Mouse (Mus musculus): ENCODE results near the gene Btbd6. TPM values are rescaled to one million over a fixed set of nuclear protein-coding genes. Genes with fewer than 3 reads are reported as not detected.

Btbd6 gene
- 29.5 and 33.9 TPM in 2 replicates for polyA plus RNA-seq (2012; rRNA removed)

DNA sequence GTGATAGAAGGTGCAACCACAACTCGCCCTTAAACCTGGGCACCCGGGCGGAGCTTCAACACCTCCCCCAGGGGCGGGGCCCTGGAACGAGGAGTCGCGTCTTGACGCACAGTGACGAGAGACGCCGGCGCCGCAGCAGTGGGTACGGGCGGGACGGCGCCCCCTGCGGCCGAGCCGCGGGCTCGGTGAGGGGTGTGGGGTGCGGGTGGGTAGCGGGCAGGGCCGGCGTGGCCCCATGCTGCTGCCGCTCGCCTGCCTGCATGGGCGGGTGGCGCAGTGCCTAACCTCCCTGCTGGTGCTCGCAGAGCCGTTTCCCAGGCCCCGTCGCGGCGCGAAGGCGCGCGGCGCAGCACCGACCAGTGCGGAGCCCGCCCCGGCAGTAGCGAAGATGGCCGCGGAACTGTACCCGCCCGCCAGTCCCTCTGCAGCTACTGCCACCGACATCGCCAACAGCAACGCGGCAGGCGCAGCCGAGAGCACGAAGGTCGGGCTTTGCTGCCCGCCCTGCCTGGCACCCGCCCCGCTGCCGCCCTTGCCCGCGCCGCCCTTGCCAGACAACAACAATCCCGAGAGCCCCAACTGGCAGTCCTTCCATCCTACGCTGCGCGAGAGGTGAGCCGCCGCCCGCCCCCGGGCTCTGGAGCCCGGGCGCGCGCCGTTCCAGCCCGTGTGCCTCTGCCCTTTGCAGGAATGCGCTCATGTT, at the start of gene Btbd6:
TSS of gene Btbd6 (plus strand) at position 112 of the 703 bp plus-strand sequence.
- peak; percentile 67 for DNase-seq (ENCODE audit: low read depth, low spot score)
- under 1% methylated on average over 80 of the region's 80 CpGs for WGBS

DNA sequence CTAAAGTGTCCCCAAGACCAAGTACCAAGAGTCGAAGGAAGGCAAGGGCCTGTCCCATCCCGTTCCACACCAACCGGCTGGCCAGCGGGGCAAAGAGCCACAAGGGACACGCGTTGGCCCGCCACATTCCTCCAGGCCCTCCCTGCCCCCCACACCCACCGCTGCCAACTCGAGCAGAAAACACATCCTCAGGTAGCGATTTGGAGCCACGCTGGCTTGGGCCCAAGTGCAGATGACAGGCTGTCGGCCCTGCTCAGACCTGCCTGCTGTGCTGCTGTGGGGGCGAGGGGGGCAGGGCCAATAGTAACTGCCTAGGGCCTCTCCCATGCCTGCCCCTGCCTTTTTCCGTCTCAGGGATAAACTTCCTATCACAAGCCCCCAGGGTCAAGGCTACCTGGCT, 49.0 kb upstream of the Btbd6 start:
- no peak for DNase-seq (ENCODE audit: low read depth, low spot score)

DNA sequence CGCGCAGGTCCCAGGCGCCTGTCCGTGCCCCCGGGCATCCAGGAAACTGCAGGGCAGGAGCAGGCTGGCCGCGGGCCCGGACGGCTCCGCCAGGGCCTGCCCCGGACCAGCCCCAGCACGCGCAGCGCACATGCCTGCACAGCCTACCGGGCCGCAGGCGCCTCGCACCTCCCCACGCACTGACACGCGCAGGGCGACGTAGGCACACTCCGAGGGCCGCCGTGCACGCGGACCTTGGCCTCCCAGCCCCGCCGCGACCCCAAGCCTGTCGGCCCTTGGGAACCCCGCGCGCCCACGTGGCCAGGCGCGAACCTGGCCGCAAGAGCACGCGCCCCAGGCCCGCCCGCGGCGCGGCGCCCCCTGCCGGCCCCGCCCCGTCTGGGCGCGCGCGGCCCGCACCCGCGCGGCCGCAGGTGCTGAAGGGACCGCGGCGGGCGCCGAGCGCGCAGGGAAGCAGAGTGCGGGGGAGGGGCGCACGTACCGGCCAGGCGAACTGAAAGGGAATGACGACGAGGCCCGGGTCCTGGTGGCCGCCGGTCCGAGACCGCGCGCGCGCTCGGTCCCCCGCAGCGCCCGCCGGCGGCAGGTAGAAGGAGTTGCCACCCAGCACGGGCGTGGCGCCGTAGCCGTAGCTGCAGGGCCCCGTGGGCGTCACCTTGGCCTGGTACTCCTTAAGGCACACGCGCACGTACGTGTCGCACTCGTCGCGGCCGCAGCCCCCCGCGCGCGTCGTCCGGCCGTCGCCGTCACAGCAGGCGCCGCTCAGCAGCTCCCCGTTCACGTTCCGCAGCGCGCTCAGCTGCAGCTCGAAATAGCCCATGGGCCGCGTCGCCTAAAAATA, 47.7 kb upstream of the Btbd6 start:
- no peak for DNase-seq (ENCODE audit: low read depth, low spot score)
- 2% methylated on average over 124 of the region's 124 CpGs for WGBS

More for the DNA sequence above, 49.0 kb upstream of the Btbd6 start:
- WGBS: 79% methylated on average over 14 of the region's 14 CpGs

DNA sequence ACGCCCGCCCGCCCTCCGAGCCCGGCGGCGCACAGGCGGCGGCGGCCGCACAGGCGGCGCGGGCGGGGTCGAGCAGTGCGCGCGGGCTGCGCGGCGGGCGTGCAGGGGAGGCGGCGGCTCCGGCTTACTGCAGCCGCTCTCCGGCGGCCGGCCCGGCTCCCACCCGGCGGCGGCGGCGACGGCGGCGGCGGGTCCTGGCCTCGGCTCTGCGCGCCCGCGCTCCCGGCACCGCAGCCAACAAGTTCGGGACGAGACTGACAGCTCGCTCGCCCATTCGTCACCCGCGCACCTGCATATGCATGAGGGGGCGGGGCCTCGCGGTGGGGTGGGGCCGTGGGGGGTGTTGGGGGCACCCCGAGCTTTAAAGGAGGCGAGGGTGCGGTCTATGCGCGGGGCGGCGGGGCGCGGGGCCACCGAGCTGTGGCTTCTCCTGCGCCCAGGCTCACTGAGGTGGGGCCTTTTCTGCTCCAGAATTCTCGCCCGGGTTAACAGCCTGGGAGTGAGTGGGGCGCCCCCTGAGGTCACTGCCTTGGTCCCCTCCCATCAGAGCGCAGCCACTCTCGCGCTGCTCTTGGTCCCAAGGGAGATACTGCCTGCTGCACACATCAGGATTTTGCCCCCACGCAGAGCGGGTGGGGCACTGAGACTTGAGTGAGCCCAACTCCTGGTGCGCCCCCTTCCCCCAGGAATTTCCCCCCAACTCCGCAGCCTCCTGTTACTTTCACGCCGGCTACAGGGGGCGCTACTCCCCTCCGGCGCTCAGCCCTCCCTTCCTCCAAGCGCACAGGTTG, 46.5 kb upstream of the Btbd6 start, which contains the start of gene Jag2:
TSS of gene Jag2 (minus strand) at position 215 of the 791 bp plus-strand sequence.
- whole genome bisulfite sequencing: 6% methylated on average over 85 of the region's 85 CpGs
- DNase-seq (ENCODE audit: low read depth, low spot score): no peak

DNA sequence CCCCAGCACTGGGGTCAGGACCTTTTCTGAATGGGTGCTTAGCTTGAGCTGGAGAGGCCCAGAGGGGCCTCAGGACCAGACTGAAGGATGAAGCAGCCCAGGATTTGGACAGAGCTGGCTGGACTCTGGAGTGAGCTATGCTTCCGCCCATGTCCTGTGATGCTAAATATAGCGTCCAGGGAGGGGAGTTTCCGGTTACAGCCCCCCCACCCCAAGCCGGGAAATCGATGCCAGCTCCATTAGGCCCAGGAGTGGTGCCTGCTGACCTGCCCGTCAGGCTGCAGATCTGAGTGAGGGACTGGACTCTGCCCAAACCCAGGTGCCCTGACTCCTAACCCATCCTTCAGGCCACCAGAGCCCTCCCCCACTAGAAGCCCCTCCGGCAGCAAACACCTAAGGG, 43.6 kb upstream of the Btbd6 start:
- 47% methylated on average over 7 of the region's 7 CpGs for WGBS

DNA sequence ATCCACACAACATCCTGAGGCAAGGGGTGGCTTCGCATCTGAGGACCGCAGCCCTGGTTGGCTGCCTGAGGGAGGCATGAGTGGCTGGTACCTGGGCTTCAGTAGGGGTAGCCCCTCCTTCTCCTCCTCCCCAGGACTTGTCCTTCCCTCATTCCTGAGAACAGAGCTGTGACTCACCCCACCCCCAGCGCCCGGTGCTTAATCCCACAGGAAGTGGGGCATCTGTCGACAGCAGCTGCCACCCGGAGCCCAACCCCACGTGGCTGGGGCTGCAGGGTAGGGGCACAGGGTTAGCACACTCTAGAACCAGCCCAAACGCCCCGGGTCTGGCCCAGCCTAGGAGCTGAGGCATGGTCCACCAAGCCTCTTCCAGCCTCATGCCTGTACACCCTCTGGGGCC, 38.4 kb upstream of the Btbd6 start:
- WGBS: 60% methylated on average over 9 of the region's 9 CpGs
- no peak for DNase-seq (ENCODE audit: low read depth, low spot score)

More for the DNA sequence above, 43.6 kb upstream of the Btbd6 start:
- no peak for DNase-seq (ENCODE audit: low read depth, low spot score)

DNA sequence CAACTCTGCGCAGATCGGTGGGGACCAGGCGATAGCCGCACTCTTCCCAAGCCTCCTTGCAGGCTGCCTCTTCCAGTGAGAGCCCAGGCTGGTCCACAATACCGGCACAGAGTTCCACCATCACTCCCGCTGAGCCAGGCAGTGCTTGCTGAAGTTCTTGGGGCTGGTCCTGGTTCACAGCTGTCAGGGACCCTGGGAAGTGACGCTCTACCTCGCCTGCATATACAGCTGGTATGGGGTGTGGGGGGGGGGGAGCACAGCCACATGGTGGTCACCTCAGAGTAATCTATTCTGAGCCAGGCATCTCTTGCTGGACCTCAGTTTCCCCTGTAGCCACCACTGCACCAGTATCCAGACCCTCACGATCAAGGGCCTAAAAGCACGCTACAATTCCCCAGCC, 37.9 kb upstream of the Btbd6 start:
- 88% methylated on average over 10 of the region's 10 CpGs for WGBS
- DNase-seq (ENCODE audit: low read depth, low spot score): no peak

DNA sequence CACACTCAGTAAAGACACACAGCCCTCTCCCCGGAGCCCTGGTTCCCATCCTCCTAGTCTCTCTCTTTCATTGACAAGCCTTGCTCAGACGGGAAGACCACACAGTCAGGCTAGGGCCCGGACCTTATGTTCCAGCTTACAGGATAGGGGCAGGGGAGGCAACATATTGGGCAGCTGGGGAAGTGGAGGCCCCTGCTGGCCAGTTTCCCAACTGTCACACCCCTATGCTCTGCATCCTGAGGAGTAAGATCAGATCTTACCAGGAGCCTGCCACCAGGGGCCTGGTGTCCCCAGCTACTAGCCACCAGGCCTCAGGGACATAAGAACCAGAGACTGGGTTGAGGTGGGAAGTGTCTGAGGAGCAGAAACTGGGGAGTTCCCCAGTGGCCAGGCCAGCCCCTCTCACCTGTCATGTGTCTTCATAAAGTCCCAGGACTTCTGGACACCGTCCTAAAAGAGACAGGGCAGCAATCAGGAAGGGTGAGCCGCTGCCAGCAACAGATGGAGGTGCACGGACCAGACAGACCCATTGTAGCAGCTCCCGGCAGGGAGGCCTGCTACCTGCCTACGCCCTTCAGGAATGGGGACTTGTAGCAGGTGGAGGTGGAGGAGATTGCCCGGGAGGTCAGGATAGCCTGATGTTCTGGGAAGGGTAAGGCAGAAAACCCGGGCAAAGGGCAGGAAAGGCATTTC, 37.3 kb upstream of the Btbd6 start:
- WGBS: 67% methylated on average over 10 of the region's 10 CpGs
- DNase-seq (ENCODE audit: low read depth, low spot score): no peak

DNA sequence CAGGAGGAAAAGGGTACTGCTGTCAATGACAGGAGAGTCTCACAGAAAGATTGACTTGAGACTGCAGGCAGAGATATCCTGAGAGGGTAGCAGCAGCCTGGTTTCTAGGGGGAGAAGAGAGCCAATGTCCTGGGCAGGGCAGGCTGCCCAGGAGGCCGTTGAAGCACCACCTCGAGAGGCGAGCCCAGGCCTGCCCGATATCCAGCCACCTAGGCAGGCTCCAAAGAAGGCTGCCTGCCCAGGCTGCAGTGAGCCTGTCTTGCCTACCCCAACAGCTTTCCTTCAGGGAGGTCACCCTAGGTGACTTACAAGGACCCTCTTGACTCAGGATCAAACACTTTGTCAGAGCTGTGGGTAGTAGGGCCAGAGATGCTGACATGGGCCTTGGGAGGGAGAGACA, 36.0 kb upstream of the Btbd6 start:
- 93% methylated on average over 4 of the region's 4 CpGs for WGBS

DNA sequence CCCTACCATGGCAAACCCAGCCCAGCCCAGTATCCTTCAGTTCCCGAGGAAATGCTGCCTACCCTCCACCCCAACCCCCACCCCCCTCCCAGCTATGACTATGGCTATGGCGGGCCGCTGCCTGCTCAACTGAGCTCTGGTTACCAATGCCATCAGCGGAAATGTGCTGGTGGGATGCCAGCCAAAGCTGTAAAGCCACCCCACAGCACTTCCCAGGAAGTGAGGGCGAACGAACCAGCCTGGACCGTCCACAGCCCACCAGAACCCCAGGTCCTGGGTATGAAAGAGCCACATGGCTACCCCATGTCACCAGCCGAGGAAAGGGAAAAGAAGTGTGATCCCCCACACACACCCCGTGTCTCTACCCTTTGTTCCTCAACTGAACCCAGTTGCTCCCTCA, 35.6 kb upstream of the Btbd6 start:
- 74% methylated on average over 9 of the region's 9 CpGs for WGBS

More for the DNA sequence above, 36.0 kb upstream of the Btbd6 start:
- no peak for DNase-seq (ENCODE audit: low read depth, low spot score)

DNA sequence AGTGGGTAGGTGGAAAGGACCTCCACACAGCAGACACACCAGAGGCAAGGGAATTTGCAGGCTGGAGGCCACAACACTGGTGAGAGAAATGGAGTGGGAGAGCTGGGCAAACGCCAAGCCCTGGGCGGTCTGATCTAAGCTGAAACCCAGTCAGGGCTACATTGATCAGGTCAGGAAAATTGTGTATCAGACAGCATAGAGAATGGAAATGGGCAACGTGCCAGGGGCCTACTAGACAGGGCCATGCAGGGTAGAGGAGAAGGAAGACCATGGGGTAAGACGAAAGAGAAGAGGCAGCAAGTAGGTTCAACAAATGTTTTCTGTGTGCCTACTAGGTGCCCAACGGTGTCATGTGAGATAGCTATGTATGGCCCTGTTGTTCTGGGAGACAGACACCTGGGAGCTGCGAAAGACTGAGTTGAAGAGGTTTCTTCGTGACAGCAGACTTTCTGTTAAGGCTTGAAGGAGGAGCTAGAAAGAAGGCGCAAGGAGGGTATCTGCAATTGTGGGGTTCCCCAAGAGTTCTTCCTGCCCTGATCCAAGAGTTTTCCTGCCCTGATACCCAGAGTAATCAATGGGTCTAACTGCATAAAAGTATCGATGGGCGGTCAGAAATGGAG, 35.0 kb upstream of the Btbd6 start:
- DNase-seq (ENCODE audit: low read depth, low spot score): no peak
- WGBS: 29% methylated on average over 10 of the region's 10 CpGs

More for the DNA sequence above, 35.6 kb upstream of the Btbd6 start:
- no peak for DNase-seq (ENCODE audit: low read depth, low spot score)

DNA sequence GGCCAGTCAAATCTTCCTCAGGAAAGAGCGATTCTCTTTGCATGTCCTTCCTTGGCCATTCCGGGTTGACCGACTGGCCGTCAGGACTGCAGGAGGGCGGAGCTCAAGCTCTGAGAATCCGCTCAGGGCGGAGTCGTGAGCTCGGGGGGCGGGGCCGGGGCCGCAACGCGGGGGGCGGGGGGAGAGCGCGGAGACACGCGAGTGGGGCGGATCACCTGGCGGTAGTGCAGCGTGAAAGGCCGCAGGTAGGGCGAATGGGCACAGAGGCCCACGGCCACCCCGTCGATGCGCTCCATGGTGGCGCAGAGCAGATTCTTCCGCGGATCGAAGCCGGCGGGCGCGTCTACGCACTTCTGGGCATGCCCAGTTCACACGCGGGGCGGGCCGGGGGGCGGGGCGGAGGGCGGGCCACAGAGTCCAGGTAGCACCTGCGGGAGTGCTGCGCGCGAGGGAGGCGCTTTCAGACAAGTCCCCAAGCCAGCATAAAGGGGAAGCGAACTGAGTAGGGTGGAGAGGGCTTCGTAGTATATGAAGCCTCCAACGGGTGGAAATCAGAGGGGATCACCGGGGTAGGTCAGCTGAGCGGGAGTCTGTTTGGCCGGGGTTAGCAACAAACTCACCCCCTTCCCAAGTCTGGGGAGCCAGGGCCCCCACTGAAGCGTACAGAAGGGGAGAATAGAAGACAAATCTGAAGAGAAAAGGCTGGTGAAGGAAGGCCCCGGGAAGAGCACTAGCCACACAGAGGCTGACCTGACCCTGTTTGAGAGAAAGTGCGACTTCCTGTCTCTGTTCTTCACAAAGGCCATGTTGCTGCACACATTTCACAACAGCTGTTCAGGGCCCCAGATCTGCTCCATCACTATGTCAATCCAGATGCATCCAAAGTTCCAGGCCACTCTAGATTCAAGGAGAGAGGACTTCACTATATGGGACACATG, 34.2 kb upstream of the Btbd6 start, which contains the start of gene Nudt14:
TSS of gene Nudt14 (minus strand) at position 349 of the 938 bp plus-strand sequence.
- no peak for DNase-seq (ENCODE audit: low read depth, low spot score)
- 2% methylated on average over 55 of the region's 58 CpGs for WGBS

DNA sequence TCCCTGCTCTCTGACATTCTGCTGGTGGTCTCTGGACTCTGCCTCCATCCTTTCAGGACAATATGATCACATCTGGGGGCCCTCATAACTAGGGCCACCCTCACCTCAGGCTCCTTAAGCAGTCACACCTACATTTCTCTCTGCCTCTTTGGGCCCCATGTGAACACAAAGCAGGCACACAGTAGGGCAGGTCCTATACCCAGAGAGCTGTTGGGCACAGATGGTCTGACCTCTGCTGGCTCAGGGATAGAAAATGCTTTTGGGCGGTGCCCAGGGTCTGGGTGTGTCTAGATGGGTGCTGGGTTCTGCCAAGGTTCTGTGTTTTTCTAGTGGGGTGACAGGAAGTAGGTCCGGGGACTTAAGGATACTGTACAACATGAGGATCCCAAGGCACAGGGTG, 32.6 kb upstream of the Btbd6 start:
- WGBS: 47% methylated on average over 2 of the region's 2 CpGs
- no peak for DNase-seq (ENCODE audit: low read depth, low spot score)

DNA sequence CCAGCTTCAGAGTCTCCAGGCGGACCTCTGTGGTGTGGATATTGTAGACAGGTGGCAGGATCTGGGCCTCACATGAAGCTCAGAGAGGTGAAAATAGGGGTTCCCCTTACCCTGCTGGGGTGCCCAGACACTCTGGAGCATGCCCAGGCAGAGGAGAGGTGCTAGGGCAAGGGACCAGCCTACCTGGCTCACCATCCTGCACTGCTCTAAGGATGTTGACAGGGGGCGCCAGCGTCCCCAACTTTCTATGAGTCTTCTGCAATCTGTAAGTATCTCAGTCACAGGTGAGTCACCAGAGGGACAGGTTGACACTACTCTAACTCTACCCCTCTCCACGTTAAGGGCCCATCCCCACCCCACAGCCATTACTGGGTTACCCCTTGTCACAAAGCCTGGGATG, 29.0 kb upstream of the Btbd6 start:
- no peak for DNase-seq (ENCODE audit: low read depth, low spot score)
- 30% methylated on average over 4 of the region's 4 CpGs for WGBS

DNA sequence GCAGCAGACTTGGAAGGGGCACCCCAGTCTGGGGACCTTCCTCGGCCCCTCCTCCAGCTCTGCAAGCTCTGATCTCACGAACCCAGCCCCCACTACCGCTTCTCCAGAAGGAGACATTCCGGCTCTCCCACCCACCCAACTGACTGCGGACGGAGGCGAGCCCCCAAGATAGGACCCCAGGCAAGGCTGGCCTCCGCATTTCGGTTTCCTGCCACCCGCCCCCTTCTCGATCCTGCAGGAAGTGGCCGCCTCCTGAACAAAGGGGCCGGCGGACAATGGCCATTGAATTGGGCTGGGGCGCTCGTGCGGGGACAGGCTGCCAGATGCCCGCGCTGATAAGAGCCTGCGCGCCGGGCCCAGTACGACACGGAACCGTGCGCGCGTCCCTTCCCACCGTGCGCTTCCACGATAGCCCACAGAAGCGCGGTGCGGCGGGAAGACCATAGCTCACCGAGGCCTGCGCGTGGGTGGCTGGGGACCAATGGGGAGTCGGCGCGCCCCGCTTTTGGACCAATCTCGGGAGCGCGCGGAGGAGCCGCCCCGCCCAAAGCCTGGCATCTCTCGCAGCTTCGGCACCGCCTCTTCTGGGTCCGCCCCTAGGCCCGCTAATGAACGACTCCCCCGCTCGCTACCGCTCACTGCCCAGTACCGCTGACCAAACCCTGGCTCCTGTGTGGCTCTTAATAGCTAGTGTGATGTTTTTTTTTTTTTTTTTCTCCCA, 26.1 kb upstream of the Btbd6 start:
- WGBS: under 1% methylated on average over 58 of the region's 58 CpGs
- DNase-seq (ENCODE audit: low read depth, low spot score): no peak

DNA sequence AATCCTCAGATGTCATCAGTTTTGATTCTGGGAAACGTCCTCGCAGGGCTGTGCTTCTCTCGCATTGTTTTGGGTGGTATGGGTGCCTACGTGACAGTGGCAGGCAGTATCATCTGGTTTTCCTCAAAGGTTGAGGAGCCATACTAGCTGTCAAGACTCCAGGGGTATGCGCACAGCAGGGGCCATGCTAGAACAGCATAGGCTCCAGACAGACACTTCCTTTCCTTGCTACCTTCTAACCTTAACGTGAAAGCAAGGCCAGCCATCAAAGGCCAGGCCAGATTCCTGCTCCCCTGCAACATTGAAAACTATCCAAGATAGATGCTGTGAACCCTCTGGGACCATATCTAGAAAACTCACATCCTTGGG, 25.5 kb upstream of the Btbd6 start:
- WGBS: 12% methylated on average over 6 of the region's 6 CpGs

DNA sequence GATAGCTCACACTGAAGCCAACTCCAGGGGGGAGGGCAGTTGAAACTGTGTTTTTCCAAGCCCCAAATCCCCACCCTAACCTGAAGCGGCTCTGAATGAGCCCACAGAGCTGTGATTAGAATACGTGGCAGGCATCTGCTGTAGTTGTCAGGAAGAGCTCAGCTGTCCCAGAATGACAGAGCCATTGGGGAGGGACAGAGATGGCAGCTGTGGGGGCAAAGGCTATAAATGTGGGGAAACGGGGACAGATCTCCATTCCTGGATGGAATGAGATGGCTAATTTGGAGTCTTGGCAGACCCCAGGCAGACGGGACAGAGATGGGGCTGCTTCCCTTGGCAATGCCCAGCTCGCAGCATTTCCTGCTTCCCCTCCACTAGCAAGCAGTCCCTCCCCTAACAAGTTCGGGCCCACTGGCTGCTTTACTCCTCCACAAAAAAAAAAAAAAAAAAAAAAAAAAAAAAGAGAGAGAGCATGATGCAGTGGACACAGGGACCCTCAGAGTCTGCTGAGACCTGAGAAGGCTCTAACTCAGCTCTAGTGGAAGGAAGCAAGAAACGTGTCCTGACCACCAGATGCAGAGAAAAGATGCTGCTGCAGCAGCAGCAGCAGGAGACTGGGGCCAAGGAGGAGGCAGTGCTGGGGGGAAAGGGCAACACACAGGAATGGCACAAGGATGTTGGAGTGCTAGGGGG, 25.0 kb upstream of the Btbd6 start:
- WGBS: 30% methylated on average over 7 of the region's 7 CpGs
- DNase-seq (ENCODE audit: low read depth, low spot score): no peak

More for the DNA sequence above, 25.5 kb upstream of the Btbd6 start:
- no peak for DNase-seq (ENCODE audit: low read depth, low spot score)

Data from large intestine, adult 2 months (tissue).